ENCODE assay signal across 9 mouse cellular contexts in genomic region chr16:23046319-23046718, GRCm38 (mm10). TPM values are rescaled to one million over a fixed set of nuclear protein-coding genes. Genes with fewer than 3 reads are reported as not detected.
DNase-seq lines count a peak whose midpoint lies in the region; ATAC-seq and TF ChIP-seq lines count a peak whose summit lies in the region.
"Had no signal": no experiment of that assay in that cellular context is flagged by ENCODE, and none has a peak within 500 bp of the region (broad histone marks: within the 10 kb centered on the region; RNA-seq: fewer than 3 reads in every experiment).

No protein-coding gene starts in this region.

- no peaks in the 10 kb centered on the region for H3K27me3 ChIP-seq in embryonic facial prominence, embryonic 11.5 days (ENCODE audit: control insufficient read depth, insufficient read depth, low read length)
- H3K27me3 ChIP-seq in embryonic facial prominence, embryonic 10.5 days (replicated peaks; ENCODE audit: low read depth, poor library complexity, severe bottlenecking) = no peaks in the 10 kb centered on the region
- no peaks in the 10 kb centered on the region for H3K27me3 ChIP-seq in lung, embryonic 14.5 days (ENCODE audit: insufficient read depth, low read length)

- H3K9ac ChIP-seq in embryonic facial prominence, embryonic 11.5 days (replicated peaks; ENCODE audit: low read length) = no peak overlapping the region
- H3K9ac ChIP-seq in lung, embryonic 14.5 days = no peak overlapping the region

- no peak overlapping the region for H3K4me2 ChIP-seq in embryonic facial prominence, embryonic 11.5 days (ENCODE audit: low read depth, low read length)
- no peak overlapping the region for H3K4me2 ChIP-seq in lung, embryonic 14.5 days

- H3K9me3 ChIP-seq in embryonic facial prominence, embryonic 11.5 days (replicated peaks; ENCODE audit: control insufficient read depth, low read length) = no peaks in the 10 kb centered on the region
- no peaks in the 10 kb centered on the region for H3K9me3 ChIP-seq in embryonic facial prominence, embryonic 10.5 days
- H3K9me3 ChIP-seq in lung, embryonic 14.5 days (ENCODE audit: low read depth, low read length) = no peaks in the 10 kb centered on the region

- 74% methylated on average over 5 of the region's 5 CpGs for WGBS in embryonic facial prominence, embryonic 11.5 days
- whole genome bisulfite sequencing in embryonic facial prominence, embryonic 10.5 days = 66% methylated on average over 5 of the region's 5 CpGs
- WGBS in lung, embryonic 14.5 days = 60% methylated on average over 5 of the region's 5 CpGs

- no peak overlapping the region for H3K4me3 ChIP-seq in embryonic facial prominence, embryonic 11.5 days (ENCODE audit: low read depth, low read length)
- no peak overlapping the region for H3K4me3 ChIP-seq in embryonic facial prominence, embryonic 10.5 days
- no peak overlapping the region for H3K4me3 ChIP-seq in lung, embryonic 14.5 days (ENCODE audit: low read depth, low read length)

- DNase-seq in embryonic facial prominence, embryonic 11.5 days (ENCODE audit: low spot score) = peak; percentile 59
- no peak for DNase-seq in embryonic facial prominence, embryonic 10.5 days (ENCODE audit: low spot score)
- peak; percentile 66 for DNase-seq in lung, embryonic 14.5 days
- no peak for DNase-seq in lung, adult 18-20 months
- DNase-seq in retina, embryonic 14.5 days (ENCODE audit: low spot score) = peak; percentile 73
- DNase-seq in urinary bladder, adult 2 months (ENCODE audit: low spot score) = no peak
- DNase-seq in thymus, postnatal 4 days = no peak

- ATAC-seq in embryonic facial prominence, embryonic 11.5 days (replicated peaks; ENCODE audit: insufficient number of reproducible peaks, low FRiP score, low TSS enrichment, low read depth) = no peak
- ATAC-seq in lung, embryonic 14.5 days (ENCODE audit: insufficient read depth) = no peak
- peak; percentile 83 for ATAC-seq in frontal cortex, adult (ENCODE audit: low TSS enrichment)

- no peak overlapping the region for H3K27ac ChIP-seq in embryonic facial prominence, embryonic 11.5 days (replicated peaks; ENCODE audit: low read depth, low read length)
- no peak overlapping the region for H3K27ac ChIP-seq in embryonic facial prominence, embryonic 10.5 days (replicated peaks)
- no peak overlapping the region for H3K27ac ChIP-seq in lung, embryonic 14.5 days (ENCODE audit: low read depth)

- H3K36me3 ChIP-seq in embryonic facial prominence, embryonic 11.5 days (replicated peaks; ENCODE audit: control insufficient read depth, insufficient read depth, low read depth, low read length) = no peaks in the 10 kb centered on the region
- no peaks in the 10 kb centered on the region for H3K36me3 ChIP-seq in embryonic facial prominence, embryonic 10.5 days (replicated peaks)
- H3K36me3 ChIP-seq in lung, embryonic 14.5 days (ENCODE audit: insufficient read depth) = no peaks in the 10 kb centered on the region

- TF ChIP-seq CTCF in lung, embryonic 14.5 days (IDR thresholded peaks at IDR 0.05; ENCODE audit: low read depth) = peak; percentile 63

- no peaks in the 10 kb centered on the region for H3K4me1 ChIP-seq in embryonic facial prominence, embryonic 11.5 days (ENCODE audit: control insufficient read depth, insufficient read depth, low read length)
- peaks cover 1% of the 10 kb centered on the region for H3K4me1 ChIP-seq in embryonic facial prominence, embryonic 10.5 days
- H3K4me1 ChIP-seq in lung, embryonic 14.5 days (ENCODE audit: insufficient read depth) = no peaks in the 10 kb centered on the region

RNA-seq across cellular contexts. Expression of gene Kng1, which starts 11.3 kb away (rescaled TPM):
- polyA plus RNA-seq in embryonic facial prominence, embryonic 11.5 days (2014; fragmentation: Nextera tagmentation; extraction: Ambion mirVana) = not detected in 2 replicates
- polyA plus RNA-seq in embryonic facial prominence, embryonic 10.5 days (2016; fragmentation: Nextera tagmentation; extraction: Ambion mirVana) = not detected in 2 replicates
- 0.22 and 0.32 TPM in 2 replicates for polyA plus RNA-seq in lung, embryonic 14.5 days (2014; fragmentation: Nextera tagmentation; extraction: Ambion mirVana)
- 0.08 and 0.10 TPM in 2 replicates for polyA plus RNA-seq in urinary bladder, adult 2 months (2012; rRNA removed)

RNA-seq across cellular contexts. Expression of gene Kng2, which starts 17.0 kb away (rescaled TPM):
- polyA plus RNA-seq in embryonic facial prominence, embryonic 11.5 days (2014; fragmentation: Nextera tagmentation; extraction: Ambion mirVana) = not detected in 2 replicates
- not detected in 2 replicates for polyA plus RNA-seq in embryonic facial prominence, embryonic 10.5 days (2016; fragmentation: Nextera tagmentation; extraction: Ambion mirVana)
- not detected in 2 replicates for polyA plus RNA-seq in lung, embryonic 14.5 days (2014; fragmentation: Nextera tagmentation; extraction: Ambion mirVana)
- 0.07 and 0.21 TPM in 2 replicates for polyA plus RNA-seq in urinary bladder, adult 2 months (2012; rRNA removed)
- polyA plus RNA-seq: limb, embryonic 11.5 days had no signal

Comparison
In these comparisons a context has a peak if more than half of its experiments do, and no peak if none do; other contexts are left out.
1. DNase-seq: peak in embryonic facial prominence, embryonic 11.5 days (single experiment), lung, embryonic 14.5 days (single experiment) and retina, embryonic 14.5 days (single experiment); none in embryonic facial prominence, embryonic 10.5 days (single experiment), lung, adult 18-20 months (0 of 2), urinary bladder, adult 2 months (single experiment) and thymus, postnatal 4 days (single experiment).